Mouse (Mus musculus) ES-E14 (cell line): Measurements from ENCODE around the gene Grcc10. TPM values are rescaled to one million over a fixed set of nuclear protein-coding genes. Genes with fewer than 3 reads are reported as not detected.

ENCODE experiments used
- DNase-seq: peaks from one replicate; pipeline ENCODE4 v3.0.0-alpha.2; 2013; ENCODE audit warnings: low read depth, low spot score
- H3K27ac ChIP-seq: 2 replicates; pipeline ENCODE4 v1.5.1; 2012; ENCODE audit warnings: low read depth, mild to moderate bottlenecking, low read length, moderate library complexity, mixed read lengths; ENCODE audit not compliant: poor library complexity, insufficient read depth, severe bottlenecking
- H3K36me3 ChIP-seq: 2 replicates; pipeline ENCODE4 v1.6.1; 2012; ENCODE audit warnings: mild to moderate bottlenecking, low read length, moderate library complexity, mixed read lengths; ENCODE audit not compliant: control insufficient read depth, poor library complexity, insufficient read depth, severe bottlenecking
- H3K4me1 ChIP-seq, 2 experiments: fragments of 150-350 bp in 1 of 2; sonication (generic) in 1 of 2; 2 replicates each; pipeline ENCODE4 v1.6.1; 2012; ENCODE audit warnings: low read length in 2 of 2, mild to moderate bottlenecking in 1 of 2, mixed read lengths in 1 of 2; ENCODE audit not compliant: control insufficient read depth in 2 of 2, insufficient read depth in 2 of 2, poor library complexity in 1 of 2
- H3K4me3 ChIP-seq, 2 experiments: fragments of 150-350 bp in 1 of 2; sonication (generic) in 1 of 2; 2 replicates each; pipeline ENCODE4 v1.5.1; 2012; ENCODE audit warnings: low read length in 2 of 2, low read depth in 1 of 2, mild to moderate bottlenecking in 1 of 2, mixed read lengths in 1 of 2; ENCODE audit not compliant: insufficient read depth in 1 of 2, poor library complexity in 1 of 2, severe bottlenecking in 1 of 2
- H3K9ac ChIP-seq: 2 replicates; pipeline ENCODE4 v1.6.1; 2012; ENCODE audit warnings: low read depth, mild to moderate bottlenecking, low read length, mixed read lengths; ENCODE audit not compliant: poor library complexity, insufficient read depth, severe bottlenecking
- H3K9me3 ChIP-seq: fragments of 150-350 bp; sonication (generic); 2 replicates; pipeline ENCODE4 v1.6.1; 2012; ENCODE audit warnings: low read depth, mild to moderate bottlenecking, low read length; ENCODE audit not compliant: control insufficient read depth, insufficient read depth
- CHD2 ChIP-seq: IDR thresholded peaks from 2 replicates; pipeline ENCODE4 v1.6.1; 2014; ENCODE audit warnings: mild to moderate bottlenecking, low read depth, low read length, inconsistent platforms
- HCFC1 ChIP-seq: IDR thresholded peaks from 2 replicates; pipeline ENCODE4 v1.6.1; 2012; ENCODE audit warnings: low read length, inconsistent platforms, borderline replicate concordance; ENCODE audit not compliant: insufficient read depth
- MAFK ChIP-seq: IDR thresholded peaks from 2 replicates; pipeline ENCODE4 v1.6.1; 2014; ENCODE audit warnings: mild to moderate bottlenecking, low read depth, low read length, inconsistent platforms; ENCODE audit not compliant: insufficient read depth
- ZC3H11A ChIP-seq: IDR thresholded peaks from 2 replicates; pipeline ENCODE4 v1.6.1; 2012; ENCODE audit warnings: low read depth, mild to moderate bottlenecking, inconsistent platforms, low read length, borderline replicate concordance
- ZNF384 ChIP-seq: IDR thresholded peaks from 2 replicates; pipeline ENCODE4 v1.6.1; 2012; ENCODE audit warnings: low read depth, low read length, inconsistent platforms
- in situ Hi-C, 2 experiments: fragments of 600-800 bp; cut with MboI; formaldehyde crosslinking; loops; one replicate each; pipeline ENCODE4 v1.15.1; 2025; ENCODE audit warnings: low sequenced_read_pairs in 2 of 2, inconsistent platforms in 1 of 2; ENCODE audit not compliant: unreplicated experiment in 2 of 2
- total RNA-seq: library from RNA; depleted of rRNA; stranded (reverse); fragments of 300-350 nt; gene quantifications from 2 replicates; pipeline ENCODE4 v1.2.3, GENCODE M21; 2012

The Grcc10 gene
- total RNA-seq, 1 experiment, result 108 TPM

DNA sequence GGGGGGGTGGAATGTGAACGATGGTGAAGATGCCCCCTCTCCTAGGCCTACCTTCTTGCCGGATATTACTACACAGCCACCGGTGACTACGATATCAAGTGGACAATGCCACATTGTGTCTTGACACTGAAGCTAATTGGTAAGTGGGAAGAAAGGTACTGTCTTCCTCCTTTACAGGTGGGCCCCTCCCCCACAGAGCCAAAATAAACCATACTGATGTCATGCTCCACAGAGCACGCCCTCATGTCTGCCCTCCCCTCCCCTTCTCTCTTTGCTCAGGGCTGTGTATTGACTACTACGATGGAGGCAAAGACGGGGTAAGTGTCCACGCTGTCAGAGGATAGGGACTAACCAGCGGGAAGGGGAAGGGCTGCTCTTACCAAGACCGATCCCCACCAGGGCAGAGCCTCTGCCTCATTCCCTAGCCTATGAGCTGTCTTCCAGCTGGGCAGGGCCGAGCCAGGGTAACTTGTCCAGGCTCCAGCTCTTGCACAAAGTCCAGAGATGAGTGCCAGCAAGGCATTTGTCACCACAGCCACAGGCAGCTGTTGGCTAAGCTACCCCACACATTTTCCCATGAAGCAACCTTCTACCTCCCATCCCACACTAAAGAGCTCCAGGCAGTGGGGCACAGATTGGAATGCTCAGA lies 41.1 kb downstream of the Grcc10 start:
- H3K27ac ChIP-seq, result no peak overlapping the region
- no peak for TF ChIP-seq MAFK
- in situ Hi-C loops, result no loop called here
- H3K9me3 ChIP-seq, result no peaks in the 10 kb centered on the region
- no peak for DNase-seq
- H3K4me3 ChIP-seq, result no peak overlapping the region
- H3K36me3 ChIP-seq, result peaks cover 46% of the 10 kb centered on the region
- no peak overlapping the region for H3K9ac ChIP-seq
- peaks cover 0 to 21% of the 10 kb centered on the region in 2 experiments; a peak in 1 of 4 replicates for H3K4me1 ChIP-seq

DNA sequence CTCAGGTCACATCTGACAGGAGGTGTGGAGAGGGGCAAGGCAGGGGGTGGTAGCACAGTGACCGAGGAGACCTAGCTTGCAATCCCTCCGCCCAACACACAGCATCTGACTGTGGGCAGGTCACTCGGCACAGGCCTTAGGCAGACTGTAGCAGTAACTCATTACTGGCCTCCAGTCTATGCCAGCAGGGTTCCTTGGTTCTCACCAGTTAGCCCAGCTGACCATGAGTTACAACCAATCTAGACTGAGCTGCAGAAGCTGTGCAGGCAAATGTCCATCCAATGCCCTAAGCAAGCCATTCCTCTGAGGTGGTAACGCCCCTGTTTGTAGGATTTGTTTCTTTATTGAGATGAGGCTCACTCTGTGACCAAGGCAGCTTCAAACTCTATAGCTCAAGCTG lies 41.8 kb downstream of the Grcc10 start:
- no peak overlapping the region for H3K4me3 ChIP-seq
- no peaks in the 10 kb centered on the region for H3K9me3 ChIP-seq
- TF ChIP-seq HCFC1 (no peak), ZNF384 (no peak), ZC3H11A (no peak), CHD2 (no peak), MAFK (no peak)
- in situ Hi-C loops, result no loop called here
- no peak for DNase-seq
- H3K4me1 ChIP-seq, result peaks cover 0 to 21% of the 10 kb centered on the region in 2 experiments; a peak in 1 of 4 replicates
- no peak overlapping the region for H3K9ac ChIP-seq
- H3K36me3 ChIP-seq, result peaks cover 39% of the 10 kb centered on the region
- no peak overlapping the region for H3K27ac ChIP-seq

DNA sequence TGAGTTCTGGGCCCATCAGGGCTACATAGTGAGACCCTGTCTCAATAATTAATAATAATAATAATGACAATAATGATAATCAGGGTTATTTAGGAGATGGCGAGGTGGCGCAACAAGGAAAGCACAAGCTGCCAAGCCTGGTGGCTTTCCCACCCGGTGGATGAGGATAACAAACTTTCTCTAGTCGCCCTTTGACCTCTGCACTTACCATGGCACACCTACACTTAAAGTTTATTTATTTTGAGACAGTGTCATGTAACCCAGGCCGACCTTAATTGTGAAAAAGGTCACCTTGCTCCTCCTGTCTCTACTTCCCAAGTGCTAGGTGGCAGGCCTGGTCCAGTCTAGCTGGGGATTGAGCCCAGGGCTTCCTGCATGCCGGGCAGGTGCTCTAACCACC lies 42.4 kb downstream of the Grcc10 start:
- Histone ChIP-seq H3K36me3 (peaks cover 35% of the 10 kb centered on the region), H3K27ac (no peak overlapping the region), H3K9ac (no peak overlapping the region), H3K9me3 (no peaks in the 10 kb centered on the region), H3K4me3 (no peak overlapping the region), H3K4me1 (peaks cover 0 to 21% of the 10 kb centered on the region in 2 experiments; a peak in 1 of 4 replicates)
- TF ChIP-seq MAFK (no peak), CHD2 (no peak), ZNF384 (no peak), HCFC1 (no peak), ZC3H11A (no peak)
- DNase-seq, result no peak
- in situ Hi-C loops, result no loop called here

DNA sequence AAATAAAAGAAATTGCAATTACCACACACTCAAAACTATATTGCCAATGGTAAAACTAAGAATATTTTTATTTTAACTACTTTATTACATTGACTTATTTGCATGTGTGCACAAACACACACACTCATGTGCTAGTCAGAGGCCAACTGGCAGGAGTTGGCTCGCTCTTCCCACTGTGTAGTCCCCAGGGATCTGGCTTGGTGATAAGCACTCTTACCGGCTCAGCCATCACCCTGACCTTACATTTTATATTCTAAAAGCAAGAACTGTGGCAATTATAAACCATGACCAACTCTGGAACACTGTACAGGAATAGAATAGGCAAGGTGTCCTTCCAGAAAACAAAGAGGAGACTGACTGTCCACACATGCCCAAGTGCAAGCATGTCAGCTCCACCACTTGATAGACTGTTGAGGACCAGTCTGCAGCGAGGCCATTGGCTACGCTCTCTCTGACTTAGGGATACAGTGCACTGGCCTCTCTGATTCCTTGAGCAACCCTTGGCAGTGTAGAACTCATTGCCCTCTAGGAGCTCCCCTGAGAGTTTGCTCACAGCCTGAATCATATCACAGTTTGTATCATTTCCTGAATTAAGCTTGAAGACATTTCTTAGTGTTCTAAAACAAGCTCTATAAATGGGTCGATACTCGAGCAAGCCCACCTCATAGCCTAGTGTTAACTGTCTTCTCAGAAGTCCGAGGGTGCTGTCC lies 44.6 kb downstream of the Grcc10 start:
- Histone ChIP-seq H3K27ac (no peak overlapping the region), H3K4me3 (no peak overlapping the region), H3K9ac (no peak overlapping the region), H3K4me1 (peaks cover 0 to 12% of the 10 kb centered on the region in 2 experiments; a peak in 1 of 4 replicates), H3K36me3 (peaks cover 17% of the 10 kb centered on the region; the same call in 1 of the 2 replicates), H3K9me3 (no peaks in the 10 kb centered on the region)
- in situ Hi-C loops, result no loop called here
- no peak for DNase-seq
- TF ChIP-seq ZNF384, result no peak
- no peak for TF ChIP-seq MAFK
